Mouse (Mus musculus) hindbrain, postnatal 0 days (tissue): ENCODE data around the gene Pdhb. TPM values are rescaled to one million over a fixed set of nuclear protein-coding genes. Genes with fewer than 3 reads are reported as not detected.

Source experiments
- ATAC-seq: fragments of 200-750 bp; cut with Nextera tagmentation; 2 replicates; pipeline ENCODE4 v1.8.0; 2017; ENCODE audit warnings: mild to moderate bottlenecking, moderate TSS enrichment, moderate library complexity
- DNase-seq: peaks from one replicate; pipeline ENCODE4 v3.0.0-alpha.2; 2015; ENCODE audit warnings: low spot score
- H3K27ac ChIP-seq: fragments of 300-500 bp; sonication (generic); 2 replicates; pipeline ENCODE4 v1.5.1; 2014; ENCODE audit warnings: mild to moderate bottlenecking
- H3K27me3 ChIP-seq: fragments of 300-500 bp; sonication (generic); 2 replicates; pipeline ENCODE4 v1.6.1; 2014; ENCODE audit warnings: low read length, mixed read lengths; ENCODE audit not compliant: insufficient read depth
- H3K36me3 ChIP-seq: fragments of 300-500 bp; sonication (generic); 2 replicates; pipeline ENCODE4 v1.6.1; 2014; ENCODE audit warnings: low read length, mixed read lengths; ENCODE audit not compliant: insufficient read depth
- H3K4me1 ChIP-seq: fragments of 300-500 bp; sonication (generic); 2 replicates; pipeline ENCODE4 v1.6.1; 2014; ENCODE audit warnings: antibody characterized with exemption, low read length, mixed read lengths; ENCODE audit not compliant: insufficient read depth
- H3K4me2 ChIP-seq: fragments of 300-500 bp; sonication (generic); 2 replicates; pipeline ENCODE4 v1.6.1; 2014; ENCODE audit warnings: low read depth, mild to moderate bottlenecking, low read length, moderate library complexity, mixed read lengths
- H3K4me3 ChIP-seq: fragments of 300-500 bp; sonication (generic); 2 replicates; pipeline ENCODE4 v1.5.1; 2014; ENCODE audit warnings: low read length
- H3K9ac ChIP-seq: fragments of 300-500 bp; sonication (generic); replicated peaks from 2 replicates; pipeline ENCODE4 v1.6.1; 2014; ENCODE audit warnings: mild to moderate bottlenecking, low read length, moderate library complexity, mixed read lengths
- H3K9me3 ChIP-seq: fragments of 300-500 bp; sonication (generic); 2 replicates; pipeline ENCODE4 v1.6.1; 2016; ENCODE audit warnings: low read length, mixed read lengths
- CTCF ChIP-seq: IDR thresholded peaks from 2 replicates; pipeline ENCODE4 v1.5.1; 2016; ENCODE audit warnings: antibody characterized with exemption, control low read depth, low read depth
- WGBS: fragments of 180-500 bp; shearing (Covaris S2); extraction: QIAGEN DNeasy Blood & Tissue Kit; methylation state at CpG from one replicate; pipeline ENCODE4 v1.1.7; 2014; 5-methylcytosine and 5-hydroxymethylcytosine counted together
- polyA plus RNA-seq: library from polyadenylated mRNA; unstranded; fragments of >200 nt; fragmentation: Nextera tagmentation; extraction: Ambion mirVana; gene quantifications from 2 replicates; pipeline ENCODE4 v1.2.1, GENCODE M21; 2015
- total RNA-seq: library from RNA; depleted of rRNA; stranded (reverse); fragments of >200 nt; gene quantifications from 2 replicates; pipeline ENCODE4 v1.2.3, GENCODE M21; 2014; rRNA removed

Pdhb gene
- total and polyA plus RNA-seq, 2 experiments from 2014 or later: 135 to 292 TPM

GRCm38 (mm10) chr14:8123141-8123540 lies 49.7 kb downstream of the Pdhb start:
- H3K4me1 ChIP-seq: no peaks in the 10 kb centered on the region
- H3K4me2 ChIP-seq: no peak overlapping the region
- ATAC-seq (no peak), DNase-seq (no peak)
- no peak for TF ChIP-seq CTCF
- 69% methylated on average over 7 of the region's 7 CpGs for WGBS
- H3K4me3 ChIP-seq: no peak overlapping the region
- H3K9ac ChIP-seq: no peak overlapping the region
- no peaks in the 10 kb centered on the region for H3K9me3 ChIP-seq
- no peak overlapping the region for H3K27ac ChIP-seq
- H3K36me3 ChIP-seq: peaks cover 10% of the 10 kb centered on the region
- no peaks in the 10 kb centered on the region for H3K27me3 ChIP-seq

GRCm38 (mm10) chr14:8119904-8120303 lies 52.9 kb downstream of the Pdhb start:
- Histone ChIP-seq H3K27me3 (no peaks in the 10 kb centered on the region), H3K27ac (no peak overlapping the region), H3K36me3 (peaks cover 4% of the 10 kb centered on the region; the same call in 1 of the 2 replicates), H3K4me1 (no peaks in the 10 kb centered on the region), H3K4me3 (no peak overlapping the region), H3K9ac (no peak overlapping the region), H3K4me2 (no peak overlapping the region), H3K9me3 (no peaks in the 10 kb centered on the region)
- ATAC-seq: no peak
- DNase-seq: no peak
- 82% methylated on average over 3 of the region's 3 CpGs for WGBS
- TF ChIP-seq CTCF: no peak

GRCm38 (mm10) chr14:8119454-8119853 lies 53.4 kb downstream of the Pdhb start:
- H3K27me3 ChIP-seq: no peaks in the 10 kb centered on the region
- no peaks in the 10 kb centered on the region for H3K9me3 ChIP-seq
- WGBS: 91% methylated on average over 5 of the region's 5 CpGs
- no peak overlapping the region for H3K27ac ChIP-seq
- H3K4me1 ChIP-seq: no peaks in the 10 kb centered on the region
- no peak for TF ChIP-seq CTCF
- H3K9ac ChIP-seq: no peak overlapping the region
- peaks cover 4% of the 10 kb centered on the region; the same call in 1 of the 2 replicates for H3K36me3 ChIP-seq
- no peak overlapping the region for H3K4me3 ChIP-seq
- DNase-seq (no peak), ATAC-seq (no peak)
- H3K4me2 ChIP-seq: no peak overlapping the region

GRCm38 (mm10) chr14:8117371-8117770 lies 55.5 kb downstream of the Pdhb start:
- 81% methylated on average over 2 of the region's 2 CpGs for WGBS
- TF ChIP-seq CTCF: no peak
- Histone ChIP-seq H3K4me1 (no peaks in the 10 kb centered on the region), H3K36me3 (peaks cover 4% of the 10 kb centered on the region; the same call in 1 of the 2 replicates), H3K4me2 (no peak overlapping the region), H3K4me3 (no peak overlapping the region), H3K27me3 (no peaks in the 10 kb centered on the region), H3K9ac (no peak overlapping the region), H3K9me3 (no peaks in the 10 kb centered on the region), H3K27ac (no peak overlapping the region)
- ATAC-seq (no peak), DNase-seq (no peak)

Other genes starting within 250 kb of the Pdhb start
- gene Gm45521, start 215.7 kb downstream of the Pdhb start, total RNA-seq: not detected in 2 replicates
- gene Gm45521, start 215.7 kb downstream of the Pdhb start, polyA plus RNA-seq: 0.23 TPM in 1 of 2 replicates, not detected in the other
- gene Dnase1l3, start 178.5 kb downstream of the Pdhb start, total RNA-seq: not detected in 2 replicates
- gene Dnase1l3, start 178.5 kb downstream of the Pdhb start, polyA plus RNA-seq: 0.05 and 0.09 TPM in 2 replicates
- gene Abhd6, start 170.1 kb downstream of the Pdhb start, total RNA-seq: 14.8 and 15.8 TPM in 2 replicates
- 33.5 and 36.5 TPM in 2 replicates for gene Abhd6, start 170.1 kb downstream of the Pdhb start, polyA plus RNA-seq
- gene Rpp14, start 92.7 kb downstream of the Pdhb start, total RNA-seq: 16.1 and 18.9 TPM in 2 replicates
- 36.2 and 45.3 TPM in 2 replicates for gene Rpp14, start 92.7 kb downstream of the Pdhb start, polyA plus RNA-seq
- 24.5 and 36.3 TPM in 2 replicates for gene Pxk, start 74.8 kb downstream of the Pdhb start, total RNA-seq
- 55.5 and 57.4 TPM in 2 replicates for gene Pxk, start 74.8 kb downstream of the Pdhb start, polyA plus RNA-seq
- 15.2 and 21.1 TPM in 2 replicates for gene Kctd6, start 41.1 kb upstream of the Pdhb start, total RNA-seq
- 41.8 and 42.2 TPM in 2 replicates for gene Kctd6, start 41.1 kb upstream of the Pdhb start, polyA plus RNA-seq
- gene Acox2, start 86.3 kb upstream of the Pdhb start, total RNA-seq: 0.50 TPM in 1 of 2 replicates, not detected in the other
- 0.30 and 0.41 TPM in 2 replicates for gene Acox2, start 86.3 kb upstream of the Pdhb start, polyA plus RNA-seq
- gene Fam107a, start 145.0 kb upstream of the Pdhb start, total RNA-seq: 8.8 and 11.4 TPM in 2 replicates
- 0.80 and 0.83 TPM in 2 replicates for gene Fam107a, start 145.0 kb upstream of the Pdhb start, polyA plus RNA-seq
- gene Oit1, start 205.7 kb upstream of the Pdhb start, total RNA-seq: not detected in 2 replicates
- gene Oit1, start 205.7 kb upstream of the Pdhb start, polyA plus RNA-seq: 0.15 TPM in 1 of 2 replicates, not detected in the other